Mouse (Mus musculus): ENCODE data around the gene Cyp4v3. TPM values are rescaled to one million over a fixed set of nuclear protein-coding genes. Genes with fewer than 3 reads are reported as not detected.

Gene Cyp4v3
- polyA plus RNA-seq, 1 experiment = 61.2 TPM

GRCm38 (mm10) chr8:45258421-45258820 is 74.6 kb downstream of the Cyp4v3 start:
- Histone ChIP-seq H3K4me1 (ENCODE audit: control insufficient read depth, insufficient read depth, low read length) (no peaks in the 10 kb centered on the region; the same call in 1 of the 2 replicates), H3K27ac (ENCODE audit: insufficient read depth, low read depth, low read length) (no peak overlapping the region), H3K4me3 (ENCODE audit: insufficient read depth, low read length) (no peak overlapping the region)
- TF ChIP-seq CTCF (IDR thresholded peaks at IDR 0.05; ENCODE audit: low read depth, low read length) (no peak), POLR2A (IDR thresholded peaks at IDR 0.05; ENCODE audit: borderline replicate concordance, low read depth, low read length) (no peak)

GRCm38 (mm10) chr8:45255040-45255439 is 78.0 kb downstream of the Cyp4v3 start:
- no peak overlapping the region for H3K27ac ChIP-seq (ENCODE audit: insufficient read depth, low read depth, low read length)
- no peak overlapping the region for H3K4me3 ChIP-seq (ENCODE audit: insufficient read depth, low read length)
- TF ChIP-seq CTCF (IDR thresholded peaks at IDR 0.05; ENCODE audit: low read depth, low read length) (no peak), POLR2A (IDR thresholded peaks at IDR 0.05; ENCODE audit: borderline replicate concordance, low read depth, low read length) (no peak)
- no peaks in the 10 kb centered on the region; the same call in 1 of the 2 replicates for H3K4me1 ChIP-seq (ENCODE audit: control insufficient read depth, insufficient read depth, low read length)

Other genes starting within 250 kb of the Cyp4v3 start
- not detected in 2 replicates for gene F11, start 71.2 kb downstream of the Cyp4v3 start, polyA plus RNA-seq (2012; ENCODE audit: insufficient read depth, insufficient read length, missing spikeins)
- 0.15 and 0.24 TPM in 2 replicates for gene Klkb1, start 38.4 kb downstream of the Cyp4v3 start, polyA plus RNA-seq (2012; ENCODE audit: insufficient read depth, insufficient read length, missing spikeins)
- gene Gm45753, start 24.8 kb downstream of the Cyp4v3 start, polyA plus RNA-seq (2012; ENCODE audit: insufficient read depth, insufficient read length, missing spikeins) = not detected in 2 replicates
- 0.29 and 0.50 TPM in 2 replicates for gene Fam149a, start 49.1 kb upstream of the Cyp4v3 start, polyA plus RNA-seq (2012; ENCODE audit: insufficient read depth, insufficient read length, missing spikeins)
- 13.9 and 14.3 TPM in 2 replicates for gene Tlr3, start 77.9 kb upstream of the Cyp4v3 start, polyA plus RNA-seq (2012; ENCODE audit: insufficient read depth, insufficient read length, missing spikeins)
- 0.43 TPM in 1 of 2 replicates, not detected in the other for gene Sorbs2, start 174.6 kb upstream of the Cyp4v3 start, polyA plus RNA-seq (2012; ENCODE audit: insufficient read depth, insufficient read length, missing spikeins)